Mouse (Mus musculus) intestine, postnatal 0 days (tissue): ENCODE data around the gene Susd1. TPM values are rescaled to one million over a fixed set of nuclear protein-coding genes. Genes with fewer than 3 reads are reported as not detected.

Experiments used
- ATAC-seq: fragments of 200-750 bp; cut with Nextera tagmentation; 2 replicates; pipeline ENCODE4 v1.8.0; 2017; ENCODE audit warnings: mild to moderate bottlenecking, moderate TSS enrichment, moderate library complexity
- H3K27ac ChIP-seq: fragments of 300-500 bp; sonication (generic); 2 replicates; pipeline ENCODE4 v1.5.1; 2014; ENCODE audit warnings: mild to moderate bottlenecking, low read depth, low read length, moderate library complexity
- H3K27me3 ChIP-seq: fragments of 300-500 bp; sonication (generic); replicated peaks from 2 replicates; pipeline ENCODE4 v1.6.1; 2014; ENCODE audit warnings: low read length, mixed read lengths; ENCODE audit not compliant: control insufficient read depth, insufficient read depth
- H3K36me3 ChIP-seq: fragments of 300-500 bp; sonication (generic); 2 replicates; pipeline ENCODE4 v1.6.1; 2014; ENCODE audit warnings: mild to moderate bottlenecking, moderate library complexity; ENCODE audit not compliant: control insufficient read depth, insufficient read depth
- H3K4me1 ChIP-seq: fragments of 300-500 bp; sonication (generic); replicated peaks from 2 replicates; pipeline ENCODE4 v1.6.1; 2014; ENCODE audit warnings: antibody characterized with exemption, low read length, mixed read lengths; ENCODE audit not compliant: control insufficient read depth, insufficient read depth
- H3K4me2 ChIP-seq: fragments of 300-500 bp; sonication (generic); replicated peaks from 2 replicates; pipeline ENCODE4 v1.6.1; 2014; ENCODE audit warnings: low read depth, mild to moderate bottlenecking, moderate library complexity
- H3K4me3 ChIP-seq: fragments of 300-500 bp; sonication (generic); 2 replicates; pipeline ENCODE4 v1.5.1; 2014; ENCODE audit warnings: low read depth, low read length
- H3K9ac ChIP-seq: fragments of 300-500 bp; sonication (generic); 2 replicates; pipeline ENCODE4 v1.6.1; 2014; ENCODE audit warnings: mild to moderate bottlenecking, low read depth, low read length
- H3K9me3 ChIP-seq: fragments of 300-500 bp; sonication (generic); 2 replicates; pipeline ENCODE4 v1.6.1; 2016; ENCODE audit warnings: mixed run types; ENCODE audit not compliant: control insufficient read depth
- CTCF ChIP-seq: sonication (generic); IDR thresholded peaks from 2 replicates; pipeline ENCODE4 v1.5.1; 2016; ENCODE audit warnings: low read depth, mild to moderate bottlenecking, control low read depth, antibody characterized with exemption, moderate library complexity
- WGBS: fragments of 180-500 bp; shearing (Covaris S2); extraction: QIAGEN DNeasy Blood & Tissue Kit; methylation state at CpG from one replicate; pipeline ENCODE4 v1.1.7; 2014; 5-methylcytosine and 5-hydroxymethylcytosine counted together
- polyA plus RNA-seq: library from polyadenylated mRNA; unstranded; fragments of >200 nt; fragmentation: Nextera tagmentation; extraction: Ambion mirVana; gene quantifications from 2 replicates; pipeline ENCODE4 v1.2.1, GENCODE M21; 2015

Susd1 gene
- polyA plus RNA-seq, 1 experiment from 2014 or later = 5.0 TPM

DNA sequence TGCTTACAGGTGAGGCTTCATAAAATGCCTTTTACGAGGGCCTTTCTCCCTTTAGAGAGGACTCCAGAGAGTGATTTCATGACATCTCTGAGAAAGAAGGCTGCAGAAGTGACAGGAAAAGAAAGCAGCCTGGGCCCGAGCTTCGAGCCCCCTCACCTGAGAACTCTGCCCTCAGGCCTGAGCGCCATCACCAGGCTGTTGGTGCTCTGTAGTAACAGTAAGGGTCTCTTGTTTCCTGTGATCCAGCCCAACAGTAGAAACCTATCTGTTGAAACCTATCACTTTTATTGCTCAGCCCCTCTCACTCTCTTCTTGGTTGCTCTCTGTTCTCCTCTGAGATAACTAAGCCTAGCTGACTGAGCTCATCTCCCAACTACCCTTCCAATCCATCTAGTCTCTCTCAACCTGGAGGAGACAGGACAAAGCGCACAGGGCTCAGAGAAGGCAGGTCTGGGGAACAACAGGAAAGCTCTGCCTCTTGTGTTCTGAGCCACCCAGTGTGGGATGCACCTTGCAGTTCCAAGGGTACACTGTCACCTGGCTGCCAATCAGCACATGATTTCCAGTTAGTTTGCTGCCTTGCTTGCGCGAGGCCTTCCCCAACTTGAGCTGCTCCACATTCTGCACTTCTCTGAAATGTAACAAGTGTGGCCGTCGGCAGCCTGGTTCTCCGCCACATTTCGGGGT lies 101.4 kb downstream of the Susd1 start:
- Histone ChIP-seq H3K27ac (no peak overlapping the region), H3K27me3 (no peaks in the 10 kb centered on the region), H3K4me3 (no peak overlapping the region), H3K9ac (no peak overlapping the region), H3K4me1 (0 out of 2 replicates have a peak, but pooled peaks cover 3% of the 10 kb centered on the region), H3K4me2 (no peak overlapping the region), H3K9me3 (no peaks in the 10 kb centered on the region), H3K36me3 (no peaks in the 10 kb centered on the region)
- no peak for TF ChIP-seq CTCF
- no peak for ATAC-seq
- WGBS = 96% methylated on average over 11 of the region's 11 CpGs

DNA sequence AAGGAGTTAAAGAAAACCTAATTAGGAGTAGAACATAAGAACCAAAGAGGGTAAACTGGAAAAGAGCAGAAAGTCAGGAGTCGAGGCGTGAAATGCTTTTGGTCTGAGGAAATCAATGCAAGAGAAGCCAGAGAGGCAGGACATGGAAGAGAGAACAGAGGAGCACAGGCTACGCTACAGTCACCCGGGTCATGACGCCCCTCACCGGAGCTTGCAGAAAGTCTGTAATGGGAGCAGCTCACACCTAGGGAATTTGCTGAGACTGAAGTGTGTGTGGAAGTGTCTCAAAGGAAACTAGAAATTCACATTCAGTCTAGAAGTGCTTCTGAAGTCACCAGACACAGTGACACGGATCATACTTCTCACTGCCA lies 102.0 kb downstream of the Susd1 start:
- no peak for TF ChIP-seq CTCF
- Histone ChIP-seq H3K27ac (no peak overlapping the region), H3K4me3 (no peak overlapping the region), H3K9ac (no peak overlapping the region), H3K4me1 (0 out of 2 replicates have a peak, but pooled peaks cover 3% of the 10 kb centered on the region), H3K36me3 (no peaks in the 10 kb centered on the region), H3K9me3 (no peaks in the 10 kb centered on the region), H3K4me2 (no peak overlapping the region), H3K27me3 (no peaks in the 10 kb centered on the region)
- 86% methylated on average over 7 of the region's 7 CpGs for WGBS
- no peak for ATAC-seq

DNA sequence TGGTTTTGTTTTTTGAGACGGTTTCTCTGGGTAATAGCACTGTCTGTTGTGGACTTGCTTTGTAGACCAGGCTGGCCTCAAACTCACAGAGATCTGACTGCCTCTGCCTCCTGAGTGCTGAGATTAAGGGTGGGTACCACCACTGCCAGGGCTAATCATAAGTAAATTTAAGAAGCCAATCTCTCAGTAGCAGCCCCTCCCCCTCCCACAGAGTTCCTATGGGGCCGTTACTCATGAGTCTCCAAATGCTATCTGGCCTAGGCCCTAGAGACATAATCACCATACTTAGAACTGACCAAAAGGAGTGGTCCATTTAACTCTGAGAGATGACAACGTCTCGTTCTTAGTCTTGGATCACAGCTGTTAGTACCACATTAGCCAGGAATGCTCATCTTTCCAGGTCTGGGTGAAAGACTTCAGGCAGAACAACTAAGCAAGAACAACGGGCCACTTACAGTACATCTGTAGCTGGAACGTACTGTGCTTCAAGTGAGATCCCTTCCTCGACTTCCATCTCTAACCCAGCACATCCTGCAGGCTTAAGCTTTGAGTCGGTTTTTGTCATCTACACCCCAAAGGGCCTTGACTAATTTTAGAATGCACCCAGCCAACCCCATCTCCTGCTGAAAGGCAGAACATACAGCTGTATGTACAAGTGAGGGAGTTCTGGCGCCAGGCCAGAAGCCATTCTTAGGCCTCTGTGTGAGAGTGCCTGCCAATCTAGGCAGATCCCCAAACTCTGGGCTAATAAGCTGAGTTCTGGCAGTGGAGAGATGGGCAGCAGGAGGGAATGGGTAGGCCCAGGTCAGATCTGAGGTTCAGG lies 102.6 kb downstream of the Susd1 start:
- Histone ChIP-seq H3K4me3 (no peak overlapping the region), H3K9ac (no peak overlapping the region), H3K36me3 (no peaks in the 10 kb centered on the region), H3K4me1 (0 out of 2 replicates have a peak, but pooled peaks cover 3% of the 10 kb centered on the region), H3K9me3 (no peaks in the 10 kb centered on the region), H3K4me2 (no peak overlapping the region), H3K27me3 (no peaks in the 10 kb centered on the region), H3K27ac (no peak overlapping the region)
- no peak for ATAC-seq
- 73% methylated on average over 9 of the region's 9 CpGs for WGBS
- TF ChIP-seq CTCF = no peak

DNA sequence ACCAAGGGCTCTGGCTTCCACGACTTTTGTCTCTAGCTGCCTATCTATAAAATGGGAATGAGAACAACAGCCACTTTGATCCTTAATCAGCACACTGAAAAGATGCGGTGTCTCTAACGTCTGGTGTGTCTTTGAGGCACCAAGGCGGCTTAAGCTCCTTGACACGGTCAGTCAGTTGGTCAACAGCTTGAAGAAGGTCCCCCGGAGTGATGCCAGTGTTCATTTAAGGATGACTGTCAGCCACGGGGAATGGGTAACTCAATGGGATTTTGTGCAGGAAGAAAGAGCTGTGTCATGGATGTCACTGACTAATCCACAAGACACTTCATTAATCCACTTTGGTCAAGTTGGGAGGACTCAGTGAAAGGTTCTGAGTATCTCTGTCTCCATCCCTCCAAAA lies 103.3 kb downstream of the Susd1 start:
- no peak for ATAC-seq
- Histone ChIP-seq H3K27me3 (no peaks in the 10 kb centered on the region), H3K4me1 (0 out of 2 replicates have a peak, but pooled peaks cover 3% of the 10 kb centered on the region), H3K36me3 (no peaks in the 10 kb centered on the region), H3K4me2 (no peak overlapping the region), H3K9me3 (no peaks in the 10 kb centered on the region), H3K4me3 (no peak overlapping the region), H3K27ac (no peak overlapping the region), H3K9ac (no peak overlapping the region)
- no peak for TF ChIP-seq CTCF
- 92% methylated on average over 7 of the region's 7 CpGs for WGBS

DNA sequence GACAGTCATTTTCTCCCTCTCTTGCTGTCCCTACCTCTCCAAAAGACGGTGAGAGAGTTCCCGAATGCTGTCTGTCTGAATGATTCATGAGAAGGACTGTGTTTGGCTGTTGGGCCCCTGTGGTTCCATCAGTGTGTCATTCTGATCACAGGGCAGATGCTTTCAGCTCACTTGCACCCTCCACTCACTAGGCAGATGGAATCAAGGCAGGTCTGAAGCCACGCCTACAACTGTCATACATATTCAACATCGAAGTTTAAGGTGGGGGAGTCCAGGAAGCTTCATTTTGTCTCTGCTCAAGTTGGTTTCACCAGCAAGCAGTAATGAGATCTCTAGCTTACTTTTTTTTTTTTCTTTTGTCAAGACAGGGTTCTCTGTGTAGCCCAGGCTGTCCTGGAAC lies 104.2 kb downstream of the Susd1 start:
- no peak for ATAC-seq
- WGBS = 90% methylated on average over 4 of the region's 4 CpGs
- TF ChIP-seq CTCF = no peak
- Histone ChIP-seq H3K4me1 (0 out of 2 replicates have a peak, but pooled peaks cover 3% of the 10 kb centered on the region), H3K36me3 (no peaks in the 10 kb centered on the region), H3K27me3 (no peaks in the 10 kb centered on the region), H3K27ac (no peak overlapping the region), H3K4me3 (no peak overlapping the region), H3K4me2 (no peak overlapping the region), H3K9ac (no peak overlapping the region), H3K9me3 (no peaks in the 10 kb centered on the region)

DNA sequence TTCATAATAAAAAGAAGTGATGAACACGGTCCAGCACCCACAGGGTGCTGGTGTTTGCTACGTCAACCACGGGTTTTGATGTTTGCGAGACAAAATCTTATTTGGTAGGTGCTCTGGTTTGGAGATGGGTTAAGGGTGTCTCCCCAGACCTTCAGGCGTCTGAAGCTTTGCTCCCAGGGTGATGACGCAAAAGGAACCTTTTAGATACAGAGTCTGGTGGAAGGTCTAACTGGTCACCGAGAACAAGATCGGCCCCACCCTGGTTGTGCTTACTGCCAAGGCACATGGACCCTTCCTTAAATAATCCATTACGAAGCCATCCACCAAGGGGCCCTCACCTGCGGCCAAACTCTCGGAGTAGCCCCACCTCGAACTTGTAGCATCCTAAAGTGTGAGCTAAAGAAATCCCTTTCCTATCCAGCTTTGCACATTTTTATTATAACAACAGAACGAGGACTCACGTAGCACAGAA lies 105.0 kb downstream of the Susd1 start:
- no peak overlapping the region for H3K27ac ChIP-seq
- no peaks in the 10 kb centered on the region for H3K9me3 ChIP-seq
- ATAC-seq = no peak
- H3K36me3 ChIP-seq = no peaks in the 10 kb centered on the region
- no peak for TF ChIP-seq CTCF
- WGBS = 94% methylated on average over 14 of the region's 14 CpGs
- H3K4me1 ChIP-seq = 0 out of 2 replicates have a peak, but pooled peaks cover 3% of the 10 kb centered on the region
- H3K4me3 ChIP-seq = no peak overlapping the region
- no peaks in the 10 kb centered on the region for H3K27me3 ChIP-seq
- H3K4me2 ChIP-seq = no peak overlapping the region
- no peak overlapping the region for H3K9ac ChIP-seq
